Mouse (Mus musculus): Measurements from ENCODE around the gene Grid2ip. TPM values are rescaled to one million over a fixed set of nuclear protein-coding genes. Genes with fewer than 3 reads are reported as not detected.
A peak's percentile ranks its signal among the peaks of the same experiment; 100 is the strongest.

The Grid2ip gene
- total and polyA plus RNA-seq, 3 experiments, result not detected

DNA sequence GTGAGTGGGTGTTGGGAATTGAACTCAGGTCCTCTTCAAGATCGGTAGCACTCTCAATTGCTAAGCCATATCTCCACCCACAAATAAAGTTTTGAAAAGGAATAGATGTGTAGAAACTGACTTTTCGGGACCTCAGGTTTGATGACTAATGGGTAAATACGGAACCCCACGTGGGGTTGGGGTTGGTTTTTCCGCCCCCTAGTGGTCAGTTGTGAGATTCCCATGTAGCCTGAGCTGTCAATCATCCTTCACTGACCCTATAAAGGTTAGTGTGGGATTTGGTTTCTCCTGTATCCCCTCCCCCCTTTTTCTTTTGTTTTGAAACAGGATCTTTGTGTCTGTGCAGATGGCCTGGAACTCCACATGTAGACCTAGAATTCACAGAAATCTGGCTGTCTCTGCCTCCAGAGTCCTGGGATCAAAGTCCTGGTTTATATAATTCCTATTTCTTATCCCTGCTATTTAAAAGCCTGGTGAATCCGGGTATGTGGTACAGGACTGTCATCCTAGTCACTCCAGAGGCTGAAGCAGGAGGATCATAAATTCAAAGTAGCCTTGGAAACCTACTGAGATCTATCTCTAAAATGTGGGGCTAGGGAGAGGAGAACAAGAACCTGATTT lies 66.9 kb downstream of the Grid2ip start:
- peaks cover 0 to 4% of the 10 kb centered on the region in 2 experiments; a peak in 1 of 4 replicates for H3K4me1 ChIP-seq (ENCODE audit: control insufficient read depth in 1 of 2, insufficient read depth in 2 of 2)
- no peak overlapping the region for H3K4me2 ChIP-seq (ENCODE audit: insufficient read depth, low read depth, poor library complexity, severe bottlenecking)
- H3K9me3 ChIP-seq (replicated peaks; ENCODE audit: low read length), result no peaks in the 10 kb centered on the region
- no peak overlapping the region for H3K27ac ChIP-seq (ENCODE audit: insufficient read depth, low read depth)
- DNase-seq (ENCODE audit: extremely low read depth), result peak; percentile 75
- dilution Hi-C loops (cut with MboI; ENCODE audit: extremely low pct_ligation_motif_present, extremely low pct_unique_long_range_greater_than_20kb, low sequenced_read_pairs), result no loop called here
- in situ Hi-C loops (cut with MboI; ENCODE audit: low pct_ligation_motif_present, low pct_unique_long_range_greater_than_20kb, low sequenced_read_pairs), result no loop called here
- H3K9ac ChIP-seq (ENCODE audit: insufficient read depth, low read depth), result no peak overlapping the region
- H3K36me3 ChIP-seq (replicated peaks in 1 of 2; ENCODE audit: control insufficient read depth in 1 of 2, insufficient read depth in 1 of 2, low read length in 1 of 2), result peaks cover 24 to 41% of the 10 kb centered on the region in 2 experiments
- no peak overlapping the region for H3K4me3 ChIP-seq (replicated peaks in 1 of 3; ENCODE audit: low read depth in 2 of 3, low read length in 2 of 3, poor library complexity in 1 of 3)
- TF ChIP-seq MXI1 (IDR thresholded peaks at IDR 0.05; ENCODE audit: low read depth, low read length) (peak; percentile 79; the same call in 1 of the 2 replicates), IRF4 (IDR thresholded peaks at IDR 0.05; ENCODE audit: low read depth, low read length) (0 out of 2 replicates have a peak, but pooled peaks have one; percentile 29), SMC3 (IDR thresholded peaks at IDR 0.05; ENCODE audit: low read depth, low read length) (peak; percentile 61), RCOR1 (conservative IDR thresholded peaks at IDR 0.05; ENCODE audit: low read depth, low read length) (no peak), E2F4 (IDR thresholded peaks at IDR 0.05; ENCODE audit: insufficient replicate concordance, low read depth, low read length) (no peak), UBTF (IDR thresholded peaks at IDR 0.05; ENCODE audit: low read depth, low read length) (no peak), GABPA (IDR thresholded peaks at IDR 0.05; ENCODE audit: insufficient replicate concordance, low read depth, low read length) (no peak), ZC3H11A (IDR thresholded peaks at IDR 0.05; ENCODE audit: low read depth, low read length) (no peak), MYC (IDR thresholded peaks at IDR 0.05; ENCODE audit: low read depth, low read length) (peak; percentile 98), RAD21 (IDR thresholded peaks at IDR 0.05; ENCODE audit: low read depth, low read length) (peak; percentile 59), MEF2A (IDR thresholded peaks at IDR 0.05; ENCODE audit: borderline replicate concordance, low read depth, low read length) (0 out of 2 replicates have a peak, but pooled peaks have one; percentile 19), USF1 (IDR thresholded peaks at IDR 0.05; ENCODE audit: low read depth, low read length) (peak; percentile 33), MAFK (IDR thresholded peaks at IDR 0.05; ENCODE audit: insufficient replicate concordance, low read length) (0 out of 2 replicates have a peak, but pooled peaks have one; percentile 23), SIN3A (IDR thresholded peaks at IDR 0.05; ENCODE audit: low read length) (peak; percentile 46; the same call in 1 of the 2 replicates), MAX (IDR thresholded peaks at IDR 0.05; ENCODE audit: low read length) (peak; percentile 91), CTCF (conservative IDR thresholded peaks at IDR 0.05 in 1 of 2, IDR thresholded peaks at IDR 0.05 in 1 of 2; ENCODE audit: low read depth in 2 of 2, low read length in 2 of 2) (peak; percentile 85 to 94)
- H3K27me3 ChIP-seq (replicated peaks), result no peaks in the 10 kb centered on the region
- H3K79me2 ChIP-seq (replicated peaks; ENCODE audit: control insufficient read depth, extremely low read depth, insufficient read depth, poor library complexity, severe bottlenecking), result no peaks in the 10 kb centered on the region

DNA sequence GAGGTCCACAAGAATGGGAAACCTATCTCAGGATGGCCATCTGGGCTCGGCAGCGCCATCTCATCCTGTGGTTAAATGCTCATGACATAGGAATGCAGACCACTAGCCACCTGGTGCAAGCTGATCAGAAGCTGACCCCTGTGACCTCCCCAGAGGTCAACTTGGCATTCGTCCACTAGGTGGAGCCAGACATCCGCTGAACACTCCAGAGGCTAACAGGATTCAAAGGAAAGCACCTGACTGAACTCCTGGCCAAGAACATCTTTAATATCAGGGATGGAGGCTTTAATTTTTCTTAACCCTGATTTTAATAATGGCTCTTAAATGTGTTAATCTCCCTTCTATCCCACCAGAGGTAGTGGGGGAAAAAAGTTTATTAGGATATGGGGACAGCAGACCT lies 77.3 kb downstream of the Grid2ip start:
- TF ChIP-seq SIN3A (IDR thresholded peaks at IDR 0.05; ENCODE audit: low read length) (no peak), RAD21 (IDR thresholded peaks at IDR 0.05; ENCODE audit: low read depth, low read length) (peak; percentile 98), JUND (conservative IDR thresholded peaks at IDR 0.05; ENCODE audit: low read depth, low read length) (no peak), SMC3 (IDR thresholded peaks at IDR 0.05; ENCODE audit: low read depth, low read length) (peak; percentile 89), CTCF (conservative IDR thresholded peaks at IDR 0.05 in 1 of 2, IDR thresholded peaks at IDR 0.05 in 1 of 2; ENCODE audit: low read depth in 2 of 2, low read length in 2 of 2) (peak; percentile 88 to 96), ZC3H11A (IDR thresholded peaks at IDR 0.05; ENCODE audit: low read depth, low read length) (peak; percentile 29), KAT2A (IDR thresholded peaks at IDR 0.05; ENCODE audit: insufficient replicate concordance, low read length) (no peak), MEF2A (IDR thresholded peaks at IDR 0.05; ENCODE audit: borderline replicate concordance, low read depth, low read length) (no peak), ELF1 (IDR thresholded peaks at IDR 0.05; ENCODE audit: low read depth, low read length) (no peak), NRF1 (IDR thresholded peaks at IDR 0.05; ENCODE audit: low read depth, low read length) (no peak), NELFE (IDR thresholded peaks at IDR 0.05; ENCODE audit: low read depth, low read length) (no peak)
- peak; percentile 73 for DNase-seq (ENCODE audit: extremely low read depth)

More for the DNA sequence above, 77.3 kb downstream of the Grid2ip start:
- no peak overlapping the region for H3K9ac ChIP-seq (ENCODE audit: insufficient read depth, low read depth)
- no peak overlapping the region for H3K4me3 ChIP-seq (replicated peaks in 1 of 3; ENCODE audit: low read depth in 2 of 3, low read length in 2 of 3, poor library complexity in 1 of 3)
- no peaks in the 10 kb centered on the region for H3K27me3 ChIP-seq (replicated peaks)
- no peak overlapping the region for H3K27ac ChIP-seq (ENCODE audit: insufficient read depth, low read depth)
- no peaks in the 10 kb centered on the region for H3K36me3 ChIP-seq (replicated peaks in 1 of 2; ENCODE audit: control insufficient read depth in 1 of 2, insufficient read depth in 1 of 2, low read length in 1 of 2)
- no peaks in the 10 kb centered on the region for H3K79me2 ChIP-seq (replicated peaks; ENCODE audit: control insufficient read depth, extremely low read depth, insufficient read depth, poor library complexity, severe bottlenecking)
- H3K4me2 ChIP-seq (ENCODE audit: insufficient read depth, low read depth, poor library complexity, severe bottlenecking), result no peak overlapping the region
- in situ Hi-C loops (cut with MboI; ENCODE audit: low pct_ligation_motif_present, low pct_unique_long_range_greater_than_20kb, low sequenced_read_pairs), result loop anchor here (10.0 kb wide), 1 partner anchor 290 kb away; no protein-coding TSS in a partner anchor
- dilution Hi-C loops (cut with MboI; ENCODE audit: extremely low pct_ligation_motif_present, extremely low pct_unique_long_range_greater_than_20kb, low sequenced_read_pairs), result no loop called here
- no peaks in the 10 kb centered on the region for H3K4me1 ChIP-seq (ENCODE audit: control insufficient read depth in 1 of 2, insufficient read depth in 2 of 2)
- no peaks in the 10 kb centered on the region for H3K9me3 ChIP-seq (replicated peaks; ENCODE audit: low read length)

Data from CH12.LX (cell line).